Mouse (Mus musculus) Patski (cell line): ENCODE data around the gene Defa35. TPM values are rescaled to one million over a fixed set of nuclear protein-coding genes. Genes with fewer than 3 reads are reported as not detected.
A peak's percentile ranks its signal among the peaks of the same experiment; 100 is the strongest.
"Not testable (repeated sequence)": the region's sequence is repeated elsewhere in the genome, so short reads cannot be mapped to it uniquely, and the experiment has no call there.

ENCODE experiments used
- ATAC-seq: fragments of 100-300 bp; one replicate; pipeline ENCODE4 v1.8.0; 2021
- CTCF ChIA-PET: fragments of 350-600 bp; sonication (Branson Sonifier 250); formaldehyde crosslinking; loops from one replicate; lab custom pipeline; 2022; ENCODE audit warnings: inconsistent platforms; lab: Charles Lee
- POLR2A ChIA-PET: fragments of 350-600 bp; sonication (Branson Sonifier 250); formaldehyde crosslinking; loops from one replicate; lab custom pipeline; 2022; ENCODE audit warnings: antibody characterized with exemption, inconsistent platforms; lab: Charles Lee
- DNase-seq: peaks from one replicate; pipeline ENCODE4 v3.0.0-alpha.2; 2011; ENCODE audit warnings: low read depth, low spot score
- H3K27me3 ChIP-seq: fragments of 371-371 bp; one replicate; pipeline ENCODE4 v1.5.1; 2021
- CTCF ChIP-seq: fragments of 100-300 bp; IDR thresholded peaks from one replicate; pipeline ENCODE4 v1.5.1; 2021
- in situ Hi-C: fragments of 300-500 bp; cut with MboI; formaldehyde crosslinking; loops from 3 replicates; pipeline ENCODE4 v1.11.1; 2018; ENCODE audit warnings: low pct_unique_long_range_greater_than_20kb, mixed read lengths
- polyA plus RNA-seq: library from polyadenylated mRNA; unstranded; gene quantifications from one replicate; pipeline ENCODE4 v1.2.3, GENCODE M21; 2021

Gene Defa35
- not detected for polyA plus RNA-seq

- H3K27me3 ChIP-seq, ATAC-seq, in situ Hi-C loops, DNase-seq, POLR2A ChIA-PET, CTCF ChIA-PET: not testable (repeated sequence)
These were observed at the start of gene Defa35 for GRCm38 (mm10) chr8:21064738-21065137. Gene Defa35 (plus strand): TSS chr8:21065038.

DNA sequence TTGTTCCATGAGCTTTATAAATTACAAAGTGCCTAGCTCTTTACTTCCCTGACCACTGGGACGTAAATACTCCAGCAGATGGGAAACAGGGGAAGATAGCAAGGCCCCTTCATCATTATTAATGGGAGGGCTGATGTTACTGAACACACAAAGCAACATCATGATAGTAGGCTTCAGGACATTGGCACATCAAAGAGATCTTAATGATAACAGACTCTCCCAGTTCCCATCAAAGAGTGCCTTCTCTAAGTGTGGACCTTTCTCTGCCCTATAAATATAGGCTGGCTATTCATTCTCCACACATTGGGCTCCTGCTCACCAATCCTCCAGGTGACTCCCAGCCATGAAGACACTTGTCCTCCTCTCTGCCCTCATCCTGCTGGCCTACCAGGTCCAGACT is 39.6 kb upstream of the Defa35 start, which contains the start of gene Defa21:
TSS of gene Defa21 (plus strand) at position 301 of the 400 bp plus-strand sequence.
- H3K27me3 ChIP-seq, ATAC-seq, POLR2A ChIA-PET, CTCF ChIA-PET, in situ Hi-C loops, DNase-seq: not testable (repeated sequence)

DNA sequence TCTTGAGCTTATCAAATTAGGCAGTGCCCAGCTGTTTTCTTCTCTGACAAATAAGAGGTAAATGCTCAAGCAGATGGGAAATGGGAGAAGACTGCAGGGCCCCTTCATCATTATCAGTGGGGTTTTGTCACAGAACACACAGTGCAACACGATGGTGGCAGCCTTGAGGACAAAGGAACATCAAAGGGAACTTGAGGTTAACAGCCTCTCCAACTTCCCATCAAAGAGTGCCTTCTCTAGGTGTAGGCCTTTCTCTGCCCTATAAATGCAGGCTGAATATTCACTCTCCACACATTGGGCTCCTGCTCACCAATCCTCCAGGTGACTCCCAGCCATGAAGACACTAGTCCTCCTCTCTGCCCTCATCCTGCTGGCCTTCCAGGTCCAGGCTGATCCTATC is 10.1 kb upstream of the Defa35 start, which contains the start of gene Defa23:
TSS of gene Defa23 (plus strand) at position 301 of the 400 bp plus-strand sequence.
- H3K27me3 ChIP-seq, ATAC-seq, CTCF ChIA-PET, DNase-seq, POLR2A ChIA-PET, in situ Hi-C loops: not testable (repeated sequence)

GRCm38 (mm10) chr8:21084142-21084541 is 19.3 kb downstream of the Defa35 start, which contains the start of gene Defa25:
Gene Defa25 (plus strand): TSS chr8:21084442.
- DNase-seq, in situ Hi-C loops, ATAC-seq, CTCF ChIA-PET, POLR2A ChIA-PET, H3K27me3 ChIP-seq: not testable (repeated sequence)

DNA sequence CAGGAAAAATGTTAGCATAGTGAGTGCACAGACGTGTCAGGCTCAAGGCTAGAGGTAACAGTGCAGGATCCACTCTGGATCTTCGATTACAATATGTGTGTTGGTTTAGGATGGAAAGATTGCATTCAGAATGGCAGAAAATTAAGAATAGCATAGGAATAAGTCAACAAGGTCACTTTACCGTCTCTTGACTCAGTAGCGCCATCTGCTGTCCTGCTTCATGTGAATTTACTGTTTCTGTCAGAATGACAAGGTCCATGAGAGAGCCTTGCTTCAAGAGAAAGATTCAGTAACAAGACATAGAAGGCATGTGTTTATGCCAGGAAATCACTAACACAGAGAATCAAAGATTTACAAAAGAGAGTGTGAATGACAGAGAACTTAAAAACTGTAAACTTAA is 28.3 kb downstream of the Defa35 start:
- DNase-seq, result no peak
- TF ChIP-seq CTCF, result peak; percentile 43

GRCm38 (mm10) chr8:21095950-21096349 is 31.1 kb downstream of the Defa35 start, which contains the start of gene Gm14851:
Gene Gm14851 (minus strand): TSS chr8:21096050.
- H3K27me3 ChIP-seq, DNase-seq, in situ Hi-C loops, CTCF ChIA-PET, ATAC-seq, POLR2A ChIA-PET: not testable (repeated sequence)

More for the DNA sequence above, 28.3 kb downstream of the Defa35 start:
- in situ Hi-C loops, result no loop called here
- ChIA-PET CTCF (no interaction called here), POLR2A (no interaction called here)
- ATAC-seq, result no peak
- H3K27me3 ChIP-seq, result peaks cover 5% of the 10 kb centered on the region

Other genes starting within 250 kb of the Defa35 start
- not detected for gene Defb33, start 172.4 kb upstream of the Defa35 start, polyA plus RNA-seq
- gene Gm15056, start 162.4 kb upstream of the Defa35 start, polyA plus RNA-seq, result not detected
- not detected for gene Gm6040, start 143.0 kb upstream of the Defa35 start, polyA plus RNA-seq
- not detected for gene AY761185, start 120.3 kb upstream of the Defa35 start, polyA plus RNA-seq
- gene Defa21, start 39.5 kb upstream of the Defa35 start, polyA plus RNA-seq, result not detected
- not detected for gene Defa23, start 10.0 kb upstream of the Defa35 start, polyA plus RNA-seq
- gene Defa25, start 19.4 kb downstream of the Defa35 start, polyA plus RNA-seq, result not detected
- not detected for gene Gm14851, start 31.0 kb downstream of the Defa35 start, polyA plus RNA-seq
- 0.27 TPM for gene Defa30, start 69.6 kb downstream of the Defa35 start, polyA plus RNA-seq
- gene Defa22, start 97.2 kb downstream of the Defa35 start, polyA plus RNA-seq, result not detected
- gene Defa31, start 126.6 kb downstream of the Defa35 start, polyA plus RNA-seq, result not detected
- not detected for gene Gm15293, start 136.5 kb downstream of the Defa35 start, polyA plus RNA-seq
- not detected for gene Gm15292, start 184.7 kb downstream of the Defa35 start, polyA plus RNA-seq